In genomic region chr4:134457130-134457825, GRCm38 (mm10) we compare ENCODE assay signal across 15 mouse cellular contexts. TPM values are rescaled to one million over a fixed set of nuclear protein-coding genes. Genes with fewer than 3 reads are reported as not detected.
"Had no signal": no experiment of that assay in that cellular context is flagged by ENCODE, and none has a peak within 500 bp of the region (broad histone marks: within the 10 kb centered on the region; RNA-seq: fewer than 3 reads in every experiment).

No protein-coding gene starts in this region.

- H3K36me3 ChIP-seq: limb, embryonic 15.5 days; liver, embryonic 15.5 days; midbrain, embryonic 10.5 days; neural tube, embryonic 12.5 days had no signal

- DNase-seq: kidney, postnatal 36 days; layer of hippocampus, adult 9-11 months; layer of hippocampus, postnatal 36 days; lung, embryonic 14.5 days; lung, postnatal 10 days; midbrain, embryonic 14.5 days; thymus, postnatal 14 days had no signal

- H3K9me3 ChIP-seq: limb, embryonic 15.5 days; liver, embryonic 15.5 days; midbrain, embryonic 10.5 days; neural tube, embryonic 12.5 days had no signal

- H3K27ac ChIP-seq: kidney, postnatal 0 days; limb, embryonic 15.5 days; liver, embryonic 15.5 days; macrophage; midbrain, embryonic 10.5 days; neural tube, embryonic 12.5 days; stomach, postnatal 0 days had no signal

- H3K4me3 ChIP-seq: limb, embryonic 15.5 days; liver, embryonic 15.5 days; midbrain, embryonic 10.5 days; neural tube, embryonic 12.5 days had no signal

RNA-seq across cellular contexts. Expression of gene Aunip, which starts 53.5 kb away (rescaled TPM):
- total RNA-seq: neutrophil, adult 5-6 weeks had no signal
